Mouse (Mus musculus): ENCODE data around the gene Chtf18. TPM values are rescaled to one million over a fixed set of nuclear protein-coding genes. Genes with fewer than 3 reads are reported as not detected.

Gene Chtf18
- total RNA-seq, 4 experiments from 2014 or later: 1.3 to 4.9 (median 2.0) TPM

Small RNA genes within 50 kb of the gene (microRNA-seq; reads per million reads assigned to microRNA genes)
- gene Gm25083: 0 reads per million in 2 experiments

Other genes starting within 250 kb of the Chtf18 start
- under 1 TPM in 3 of 4 experiments, not detected in 1; 0.10 to 0.20 (median 0.18) TPM for gene Sstr5, start 230.1 kb downstream of the Chtf18 start, total RNA-seq (2022)
- gene Sox8, start 156.7 kb downstream of the Chtf18 start, total RNA-seq (2022): 10 to 100 TPM; 47.4 to 54.5 (median 52.1) TPM
- gene Lmf1, start 148.3 kb downstream of the Chtf18 start, total RNA-seq (2022): 10 to 100 TPM; 27.0 to 33.4 (median 28.4) TPM
- gene Gng13, start 10.2 kb downstream of the Chtf18 start, total RNA-seq (2022): 100 to 1,000 TPM; 115 to 135 (median 117) TPM
- 10 to 100 TPM; 51.7 to 56.8 (median 54.0) TPM for gene Rpusd1, start 251 bp upstream of the Chtf18 start, total RNA-seq (2022)
- gene Mslnl, start 8.6 kb upstream of the Chtf18 start, total RNA-seq (2022): under 1 TPM in 3 of 4 experiments, not detected in 1; 0.13 to 0.41 (median 0.23) TPM
- 1 to 10 TPM in 2 of 4 experiments, under 1 TPM in 2; 0.21 to 1.8 (median 0.92) TPM for gene Msln, start 27.0 kb upstream of the Chtf18 start, total RNA-seq (2022)
- 10 to 100 TPM; 33.0 to 45.0 (median 34.2) TPM for gene Narfl, start 46.4 kb upstream of the Chtf18 start, total RNA-seq (2022)
- gene Haghl, start 58.3 kb upstream of the Chtf18 start, total RNA-seq (2022): 100 to 1,000 TPM in 2 of 4 experiments, 10 to 100 TPM in 2; 94.5 to 130 (median 112) TPM
- gene Ccdc78, start 59.2 kb upstream of the Chtf18 start, total RNA-seq (2022): under 1 TPM; 0.43 to 1.00 (median 0.94) TPM
- gene Fam173a, start 65.5 kb upstream of the Chtf18 start, total RNA-seq (2022): 100 to 1,000 TPM in 2 of 4 experiments, 10 to 100 TPM in 2; 93.0 to 103 (median 99.1) TPM
- 1 to 10 TPM in 1 of 4 experiments, not detected in 3; 1.5 TPM for gene AC134908.4, start 68.2 kb upstream of the Chtf18 start, total RNA-seq (2022)
- gene Metrn, start 69.7 kb upstream of the Chtf18 start, total RNA-seq (2022): 10 to 100 TPM; 66.8 to 93.2 (median 84.5) TPM
- gene Fbxl16, start 81.7 kb upstream of the Chtf18 start, total RNA-seq (2022): 100 to 1,000 TPM; 532 to 577 (median 554) TPM
- 10 to 100 TPM; 22.8 to 29.0 (median 26.5) TPM for gene Wdr24, start 96.2 kb upstream of the Chtf18 start, total RNA-seq (2022)
- 10 to 100 TPM; 61.0 to 63.6 (median 61.8) TPM for gene Jmjd8, start 101.4 kb upstream of the Chtf18 start, total RNA-seq (2022)
- gene Stub1, start 106.0 kb upstream of the Chtf18 start, total RNA-seq (2022): 100 to 1,000 TPM; 151 to 155 (median 152) TPM
- gene Rhbdl1, start 109.9 kb upstream of the Chtf18 start, total RNA-seq (2022): 10 to 100 TPM; 31.6 to 44.8 (median 40.9) TPM
- 10 to 100 TPM; 21.4 to 27.6 (median 25.7) TPM for gene Gm20683, start 114.3 kb upstream of the Chtf18 start, total RNA-seq (2022)
- gene Rhot2, start 117.4 kb upstream of the Chtf18 start, total RNA-seq (2022): 100 to 1,000 TPM in 1 of 4 experiments, 10 to 100 TPM in 3; 81.2 to 107 (median 93.1) TPM
- gene Wdr90, start 134.1 kb upstream of the Chtf18 start, total RNA-seq (2022): 10 to 100 TPM; 19.0 to 28.8 (median 23.6) TPM
- gene Mcrip2, start 141.3 kb upstream of the Chtf18 start, total RNA-seq (2022): 10 to 100 TPM; 16.9 to 26.9 (median 21.5) TPM
- 10 to 100 TPM; 37.5 to 42.2 (median 39.1) TPM for gene Mettl26, start 147.7 kb upstream of the Chtf18 start, total RNA-seq (2022)
- 1 to 10 TPM; 1.6 to 2.4 (median 1.9) TPM for gene Wfikkn1, start 153.4 kb upstream of the Chtf18 start, total RNA-seq (2022)
- 10 to 100 TPM; 42.0 to 72.9 (median 46.4) TPM for gene Rab40c, start 192.3 kb upstream of the Chtf18 start, total RNA-seq (2022)
- 100 to 1,000 TPM; 104 to 128 (median 120) TPM for gene Pigq, start 217.5 kb upstream of the Chtf18 start, total RNA-seq (2022)
- 1 to 10 TPM in 1 of 4 experiments, under 1 TPM in 2, not detected in 1; 0.16 to 2.8 (median 0.28) TPM for gene Nhlrc4, start 217.5 kb upstream of the Chtf18 start, total RNA-seq (2022)
- 1 to 10 TPM in 1 of 4 experiments, under 1 TPM in 3; 0.77 to 1.2 (median 0.88) TPM for gene A930017K11Rik, start 225.1 kb upstream of the Chtf18 start, total RNA-seq (2022)